Mouse (Mus musculus) small intestine, adult 2 months (tissue): Measurements from ENCODE around the gene Mypn.

Source experiments
- CTCF ChIP-seq: fragments of 200-500 bp; IDR thresholded peaks from 2 replicates; pipeline ENCODE4 v1.5.1; 2012; ENCODE audit warnings: low read depth, mild to moderate bottlenecking, control low read depth, inconsistent platforms, low read length, moderate library complexity, mixed read lengths; ENCODE audit not compliant: insufficient replicate concordance, insufficient read length; ENCODE audit errors: extremely low read depth
- POLR2A ChIP-seq: fragments of 200-500 bp; IDR thresholded peaks from 2 replicates; pipeline ENCODE4 v1.6.1; 2012; ENCODE audit warnings: low read depth, mild to moderate bottlenecking, control low read depth, inconsistent platforms, low read length, moderate library complexity

DNA sequence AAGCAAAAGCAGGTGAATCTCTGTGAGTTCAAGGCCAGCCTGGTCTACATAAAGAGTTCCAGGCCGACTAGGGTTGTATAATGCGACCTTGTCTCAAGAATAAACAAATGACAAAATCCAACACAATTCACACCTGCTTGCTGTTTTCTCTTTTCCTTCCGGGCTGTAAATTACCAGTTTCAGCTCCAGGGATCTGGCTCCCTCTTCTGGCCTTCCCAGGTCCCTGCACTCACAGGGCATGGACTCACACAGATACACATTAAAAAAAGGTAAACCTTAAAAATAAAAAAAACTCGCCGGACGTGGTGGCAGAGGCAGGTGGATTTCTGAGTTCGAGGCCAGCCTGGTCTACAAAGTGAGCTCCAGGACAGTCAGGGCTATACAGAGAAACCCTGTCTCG, 86.2 kb downstream of the Mypn start:
- TF ChIP-seq POLR2A (no peak), CTCF (no peak)
